ENCODE assay signal across 8 mouse cellular contexts in the genomic region with DNA sequence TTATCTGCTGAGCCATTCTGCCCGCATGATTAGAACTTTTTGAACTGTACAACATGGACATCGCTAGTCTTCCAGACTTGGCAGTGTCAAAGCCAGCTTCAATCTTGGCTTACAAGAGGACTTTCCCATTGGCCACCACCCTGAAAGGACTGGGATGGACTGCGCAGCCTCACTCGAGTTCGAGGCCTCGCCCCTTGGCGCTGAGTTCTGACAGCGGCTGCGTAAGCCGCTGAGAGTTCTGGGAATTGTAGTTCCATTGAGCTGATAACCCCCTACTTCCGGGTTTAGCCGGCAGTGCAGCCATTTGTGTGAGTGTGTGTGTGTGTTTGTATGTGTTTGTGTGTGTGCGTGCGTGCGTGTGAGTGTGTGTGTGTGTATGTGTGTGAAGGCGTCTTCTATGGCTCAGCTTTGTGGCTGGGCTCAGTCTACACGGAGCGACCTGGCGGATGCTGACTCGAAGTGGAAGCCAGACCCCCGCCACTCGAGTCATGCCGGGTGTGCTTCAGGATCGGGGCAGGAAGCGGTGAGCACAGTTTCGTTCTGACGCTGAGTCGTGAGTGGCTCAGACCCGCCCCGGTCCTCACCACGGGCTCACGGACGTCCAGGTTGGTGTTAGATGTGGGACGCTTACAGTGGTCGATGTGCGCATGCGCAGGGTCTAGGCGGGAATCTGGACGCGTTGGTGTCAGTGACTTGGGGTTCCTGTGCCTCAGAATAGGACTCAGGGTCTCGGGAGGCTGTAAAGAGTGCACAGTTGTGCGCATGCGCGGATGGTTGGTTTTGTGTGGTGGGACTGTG. TPM values are rescaled to one million over a fixed set of nuclear protein-coding genes. Genes with fewer than 3 reads are reported as not detected.
DNase-seq lines count a peak whose midpoint lies in the region; ATAC-seq lines count a peak whose summit lies in the region.

A gene (plus strand): TSS at position 291 of the 798 bp plus-strand sequence.

- H3K27ac ChIP-seq in hindbrain, embryonic 11.5 days (ENCODE audit: low read depth, low read length), result peak within 1 kb of the TSS; percentile 67

- no peaks in the 10 kb centered on the region for H3K27me3 ChIP-seq in hindbrain, embryonic 11.5 days (ENCODE audit: control insufficient read depth, insufficient read depth, low read length)

- peak within 1 kb of the TSS; percentile 68 for H3K4me3 ChIP-seq in hindbrain, embryonic 11.5 days (ENCODE audit: low read depth, low read length)

- peaks cover 3% of the 10 kb centered on the region; the same call in 1 of the 2 replicates for H3K36me3 ChIP-seq in hindbrain, embryonic 11.5 days (ENCODE audit: control insufficient read depth, insufficient read depth, low read length)

- H3K4me1 ChIP-seq in hindbrain, embryonic 11.5 days (replicated peaks; ENCODE audit: control insufficient read depth, insufficient read depth, low read length), result no peaks in the 10 kb centered on the region

- peak; percentile 97 for ATAC-seq in hindbrain, embryonic 11.5 days (ENCODE audit: low FRiP score)

- peak within 1 kb of the TSS; percentile 64 for H3K9ac ChIP-seq in hindbrain, embryonic 11.5 days (ENCODE audit: low read depth, low read length)

- peak; percentile 92 for DNase-seq in Muller cell, postnatal 12 days (ENCODE audit: inconsistent ontology term)
- DNase-seq in cerebellum, adult 9-11 months, result peak; percentile 98
- DNase-seq in frontal cortex, adult 2 months (ENCODE audit: extremely low spot score in 1 of 2, low spot score in 1 of 2), result peak; percentile 96 to 97
- DNase-seq in hindbrain, embryonic 11.5 days (ENCODE audit: low spot score), result peak; percentile 96
- DNase-seq in layer of hippocampus, postnatal 10 days (ENCODE audit: low spot score in 2 of 2), result peak; percentile 89 to 94
- peak; percentile 98 for DNase-seq in lung, postnatal 10 days
- DNase-seq in ovary, postnatal 36 days (ENCODE audit: low spot score), result peak; percentile 92
- peak; percentile 91 for DNase-seq in thymus, postnatal 25 days

- peak within 1 kb of the TSS; percentile 52 for H3K4me2 ChIP-seq in hindbrain, embryonic 11.5 days (replicated peaks; ENCODE audit: low read depth, low read length)

- H3K9me3 ChIP-seq in hindbrain, embryonic 11.5 days (ENCODE audit: control insufficient read depth, low read length), result no peaks in the 10 kb centered on the region

- WGBS in hindbrain, embryonic 11.5 days, result 19% methylated on average over 44 of the region's 44 CpGs

RNA-seq across cellular contexts. Expression of the gene that starts here (rescaled TPM):
- 33.3 and 35.1 TPM in 2 replicates for polyA plus RNA-seq in frontal cortex, adult 2 months (2012; rRNA removed)
- polyA plus RNA-seq in hindbrain, embryonic 11.5 days (2014; fragmentation: Nextera tagmentation; extraction: Ambion mirVana), result 29.5 and 34.0 TPM in 2 replicates
- total RNA-seq in layer of hippocampus, postnatal 10 days (2021), result 10 to 100 TPM; 31.3 to 31.4 TPM

Comparison
In these comparisons a context has a peak if more than half of its experiments do, and no peak if none do; other contexts are left out.
1. Peak in every context shown above with its lines: DNase-seq, ATAC-seq, H3K4me3 ChIP-seq and H3K27ac ChIP-seq.